Mouse (Mus musculus) megakaryocyte, embryonic 14.5 days (primary cell): Measurements from ENCODE around the gene Gm49361.

Experiments
- FLI1 ChIP-seq: IDR thresholded peaks from 2 replicates; pipeline ENCODE4 v1.6.1; 2012; ENCODE audit warnings: low read length, inconsistent platforms, mixed read lengths
- GATA1 ChIP-seq: IDR thresholded peaks from 3 replicates; pipeline ENCODE4 v1.6.1; 2012; ENCODE audit warnings: mixed read lengths, low read length, inconsistent platforms, borderline replicate concordance

GRCm38 (mm10) chr14:57789759-57790158 is 43.9 kb upstream of the Gm49361 start:
- no peak for TF ChIP-seq GATA1
- TF ChIP-seq FLI1, result no peak
